Mouse (Mus musculus) adrenal gland (tissue): ENCODE results near the gene Brwd1.

ENCODE experiments used
- intact Hi-C: fragments of 180-260 bp; cut with DNase I; formaldehyde crosslinking; loops from one replicate; pipeline ENCODE4 v1.15.1; 2025

Gene Brwd1

GRCm38 (mm10) chr16:95991122-95991900 is 91.0 kb downstream of the Brwd1 start:
- intact Hi-C loops, result loop anchor here (10.0 kb wide), 2 partner anchors 53 to 153 kb away; partner anchors contain the start of gene Wrb

- intact Hi-C loops, result loop anchor here (10.0 kb wide), 2 partner anchors 54 to 154 kb away; partner anchors contain the start of gene Wrb
Measured at GRCm38 (mm10) chr16:95990462-95991121, 91.7 kb downstream of the Brwd1 start, which contains the start of gene Psmg1. Gene Psmg1, minus strand, starts transcription at chr16:95990960.

- intact Hi-C loops, result no loop called here
Measured at GRCm38 (mm10) chr16:95984911-95985310, 97.4 kb downstream of the Brwd1 start.

- intact Hi-C loops, result no loop called here
Measured at GRCm38 (mm10) chr16:95983601-95984000, 98.7 kb downstream of the Brwd1 start.

GRCm38 (mm10) chr16:95970841-95971240 is 111.5 kb downstream of the Brwd1 start:
- intact Hi-C loops, result no loop called here

DNA sequence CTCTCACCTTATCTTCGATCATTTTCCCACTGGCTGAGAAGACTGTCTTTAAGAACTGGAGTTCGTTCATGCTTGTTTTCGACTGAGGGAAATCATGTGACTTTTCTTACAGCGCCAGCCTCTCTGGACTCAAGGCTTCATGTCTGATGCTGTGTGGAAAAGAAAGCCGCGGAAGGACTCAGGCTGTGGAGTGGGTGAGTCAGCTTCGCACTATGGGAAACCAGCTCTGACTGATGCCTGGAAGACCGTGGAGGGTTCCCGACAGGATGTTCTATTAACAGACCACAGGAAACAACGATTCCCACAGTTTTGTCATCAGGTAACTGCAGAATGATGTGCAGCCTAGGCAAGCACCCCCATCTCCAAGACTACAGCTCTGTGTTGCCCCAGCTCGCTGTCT is 114.9 kb downstream of the Brwd1 start:
- intact Hi-C loops, result loop anchor here (10.0 kb wide), 1 partner anchor 503 kb away; no protein-coding TSS in a partner anchor

- intact Hi-C loops, result loop anchor here (5.0 to 10.0 kb wide), 2 partner anchors 317 to 500 kb away; no protein-coding TSS in a partner anchor
Measured at GRCm38 (mm10) chr16:95964427-95965023, 117.8 kb downstream of the Brwd1 start.

GRCm38 (mm10) chr16:95961484-95961883 is 120.8 kb downstream of the Brwd1 start:
- intact Hi-C loops, result loop anchor here (5.0 to 10.0 kb wide), 2 partner anchors 314 to 497 kb away; no protein-coding TSS in a partner anchor

- intact Hi-C loops, result loop anchor here (5.0 to 10.0 kb wide), 2 partner anchors 313 to 496 kb away; no protein-coding TSS in a partner anchor
Measured at GRCm38 (mm10) chr16:95960689-95961088, 121.6 kb downstream of the Brwd1 start.

DNA sequence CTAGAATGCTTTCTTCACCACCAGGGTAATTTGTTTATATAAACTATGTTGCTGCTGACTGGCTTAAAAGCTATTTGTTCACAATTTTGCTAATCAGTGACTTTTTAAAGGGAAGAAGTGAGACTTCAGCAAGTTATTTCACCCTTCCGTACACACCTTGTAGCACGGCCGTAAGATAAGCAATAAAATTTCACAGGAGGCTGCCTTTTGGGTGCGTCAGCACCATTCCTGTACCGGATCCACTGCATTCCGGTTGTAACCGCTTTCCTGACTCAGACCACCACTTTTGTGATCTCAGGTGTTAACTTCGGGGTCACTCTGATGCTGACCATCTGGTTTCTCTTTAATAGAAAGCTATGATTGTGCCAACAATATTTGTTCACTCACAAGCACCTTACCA is 124.2 kb downstream of the Brwd1 start:
- intact Hi-C loops, result no loop called here

GRCm38 (mm10) chr16:95956618-95957017 is 125.7 kb downstream of the Brwd1 start:
- intact Hi-C loops, result no loop called here

DNA sequence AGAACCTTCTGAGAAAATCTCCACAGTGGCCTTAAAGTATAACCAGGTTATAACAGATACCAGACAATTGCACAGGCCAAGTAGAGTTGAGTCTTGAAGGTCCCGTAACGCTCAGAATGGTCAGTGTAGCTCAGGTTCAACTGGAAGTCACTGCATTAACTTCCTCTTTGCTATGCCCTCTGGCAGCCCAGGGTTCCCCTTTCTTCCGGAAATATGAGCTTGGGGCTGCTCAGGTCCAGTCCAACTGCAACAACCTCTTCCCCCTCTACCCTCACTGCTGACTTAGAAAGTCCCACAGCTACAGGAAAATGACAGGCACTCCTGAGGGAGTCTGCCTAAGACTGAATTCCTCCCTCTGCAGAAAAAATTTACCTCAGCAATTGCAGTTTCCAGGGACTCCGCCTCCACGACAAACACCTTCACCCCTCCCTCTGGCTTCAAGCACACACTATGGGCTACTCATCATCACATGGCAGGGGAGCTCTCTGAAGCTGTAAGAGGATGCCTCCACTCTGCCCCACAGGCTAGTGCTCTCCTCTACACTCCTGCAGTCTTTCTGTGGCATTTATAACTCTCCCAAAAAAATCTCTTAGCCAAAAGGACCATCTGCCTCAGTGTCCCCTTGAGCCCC is 126.5 kb downstream of the Brwd1 start:
- intact Hi-C loops, result no loop called here

GRCm38 (mm10) chr16:95954341-95954740 is 128.0 kb downstream of the Brwd1 start:
- intact Hi-C loops, result no loop called here

GRCm38 (mm10) chr16:95953159-95953650 is 129.1 kb downstream of the Brwd1 start:
- intact Hi-C loops, result no loop called here

DNA sequence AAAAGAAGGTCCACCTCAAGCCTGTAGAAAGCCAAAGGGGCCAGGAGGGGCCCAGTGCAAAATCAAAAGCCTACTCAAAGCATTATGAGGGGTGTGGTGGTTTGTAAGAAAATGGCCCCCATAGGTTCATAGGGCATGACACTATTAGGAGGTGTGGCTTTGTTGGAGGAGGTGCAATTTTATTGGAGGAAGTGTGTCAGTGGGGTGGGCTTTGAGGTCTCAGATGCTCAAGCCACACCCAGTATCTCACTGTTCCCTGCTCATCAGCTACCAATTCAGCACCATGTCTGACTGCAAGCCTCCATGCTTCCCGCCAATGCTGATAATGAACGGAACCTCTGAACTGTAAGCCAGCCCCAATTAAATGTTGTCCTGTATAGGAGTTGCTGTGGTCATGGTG is 130.9 kb downstream of the Brwd1 start:
- intact Hi-C loops, result no loop called here

GRCm38 (mm10) chr16:95945389-95946311 is 136.7 kb downstream of the Brwd1 start:
- intact Hi-C loops, result loop anchor here (2.0 kb wide), 2 partner anchors 241 to 297 kb away; no protein-coding TSS in a partner anchor

DNA sequence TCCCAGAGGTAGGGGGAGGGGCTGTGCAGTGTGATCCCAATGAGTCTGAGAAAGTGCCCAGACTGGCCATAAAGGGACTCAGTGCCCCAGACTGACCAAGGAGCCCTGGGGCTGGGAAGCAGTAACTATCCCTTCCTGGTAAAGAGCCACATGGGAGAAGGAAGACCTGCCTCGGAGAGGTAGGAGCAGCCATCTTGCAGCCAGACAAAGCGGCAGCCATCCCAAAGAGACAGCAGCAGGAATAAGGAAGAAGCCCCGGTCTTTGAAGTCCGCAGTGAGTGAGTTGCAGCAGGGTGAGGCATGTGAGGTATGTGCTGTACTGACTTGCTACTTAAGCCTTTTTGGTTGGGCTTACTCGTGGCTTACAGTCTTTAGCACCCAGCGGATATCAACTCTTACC is 139.1 kb downstream of the Brwd1 start:
- intact Hi-C loops, result no loop called here
